Mouse (Mus musculus) heart, embryonic 16.5 days (tissue): ENCODE data around the gene Dnm3. TPM values are rescaled to one million over a fixed set of nuclear protein-coding genes. Genes with fewer than 3 reads are reported as not detected.

Experiments
- ATAC-seq: fragments of 200-750 bp; cut with Nextera tagmentation; replicated peaks from 2 replicates; pipeline ENCODE4 v1.8.0; 2017; ENCODE audit warnings: moderate number of reproducible peaks; ENCODE audit not compliant: insufficient read depth, low FRiP score; ENCODE audit errors: extremely low read depth
- H3K27ac ChIP-seq: fragments of 300-500 bp; sonication (generic); 2 replicates; pipeline ENCODE4 v1.5.1; 2014; ENCODE audit warnings: mild to moderate bottlenecking, low read length, control low read depth, moderate library complexity
- H3K27me3 ChIP-seq: fragments of 300-500 bp; sonication (generic); 2 replicates; pipeline ENCODE4 v1.6.1; 2014; ENCODE audit warnings: low read length, mixed read lengths; ENCODE audit not compliant: control insufficient read depth, insufficient read depth
- H3K36me3 ChIP-seq: fragments of 300-500 bp; sonication (generic); 2 replicates; pipeline ENCODE4 v1.6.1; 2014; ENCODE audit not compliant: control insufficient read depth, insufficient read depth
- H3K4me1 ChIP-seq: fragments of 300-500 bp; sonication (generic); 2 replicates; pipeline ENCODE4 v1.6.1; 2014; ENCODE audit warnings: low read length, mixed read lengths; ENCODE audit not compliant: control insufficient read depth, insufficient read depth
- H3K4me2 ChIP-seq: fragments of 300-500 bp; sonication (generic); 2 replicates; pipeline ENCODE4 v1.6.1; 2014; ENCODE audit warnings: low read depth, mild to moderate bottlenecking, control low read depth, low read length
- H3K4me3 ChIP-seq: fragments of 300-500 bp; sonication (generic); 2 replicates; pipeline ENCODE4 v1.5.1; 2014; ENCODE audit warnings: mild to moderate bottlenecking, control low read depth, low read length
- H3K9ac ChIP-seq: fragments of 300-500 bp; sonication (generic); 2 replicates; pipeline ENCODE4 v1.6.1; 2014; ENCODE audit warnings: low read length, control low read depth
- H3K9me3 ChIP-seq: fragments of 300-500 bp; sonication (generic); replicated peaks from 2 replicates; pipeline ENCODE4 v1.6.1; 2016; ENCODE audit warnings: low read length; ENCODE audit not compliant: control insufficient read depth
- WGBS: fragments of 180-500 bp; shearing (Covaris S2); extraction: QIAGEN DNeasy Blood & Tissue Kit; methylation state at CpG from one replicate; pipeline ENCODE4 v1.1.7; 2014; 5-methylcytosine and 5-hydroxymethylcytosine counted together
- polyA plus RNA-seq: library from polyadenylated mRNA; unstranded; fragments of >200 nt; fragmentation: Nextera tagmentation; extraction: Ambion mirVana; gene quantifications from 2 replicates; pipeline ENCODE4 v1.2.1, GENCODE M21; 2015

The Dnm3 gene
- polyA plus RNA-seq, 1 experiment from 2014 or later, result 2.0 TPM

DNA sequence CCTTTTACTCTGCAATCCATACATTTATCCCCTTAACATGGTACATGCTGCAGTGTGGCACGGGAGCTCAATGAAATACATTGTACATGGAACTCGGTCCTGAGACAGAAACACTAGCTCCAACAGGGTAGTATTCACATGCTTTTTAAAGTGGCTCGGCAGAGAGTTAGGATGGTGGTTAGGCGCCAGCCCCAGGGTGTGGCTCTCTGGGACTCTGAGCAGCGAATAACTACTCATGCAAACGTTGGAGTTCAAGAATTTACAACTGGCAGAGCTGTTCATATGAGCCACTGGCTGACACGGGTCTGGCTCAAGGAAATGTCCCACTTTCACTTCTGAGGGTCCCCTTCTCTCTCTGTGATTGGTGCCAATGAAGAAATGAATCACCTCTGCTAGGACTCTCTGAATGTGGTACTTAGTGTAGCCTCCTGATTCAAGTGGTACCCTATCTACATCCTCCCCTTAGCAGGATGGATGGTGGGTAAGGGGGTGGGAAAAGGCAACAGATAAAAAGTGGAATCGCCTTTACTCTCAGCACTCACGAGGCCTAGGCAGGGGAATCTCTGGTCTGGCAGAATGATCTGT lies 438.7 kb downstream of the Dnm3 start:
- Histone ChIP-seq H3K4me1 (peaks cover 26% of the 10 kb centered on the region), H3K9ac (no peak overlapping the region), H3K4me3 (no peak overlapping the region), H3K27me3 (no peaks in the 10 kb centered on the region), H3K4me2 (no peak overlapping the region), H3K9me3 (no peaks in the 10 kb centered on the region), H3K27ac (peak overlapping the region; percentile 82), H3K36me3 (no peaks in the 10 kb centered on the region)
- no peak for ATAC-seq
- WGBS, result 47% methylated on average over 9 of the region's 9 CpGs

DNA sequence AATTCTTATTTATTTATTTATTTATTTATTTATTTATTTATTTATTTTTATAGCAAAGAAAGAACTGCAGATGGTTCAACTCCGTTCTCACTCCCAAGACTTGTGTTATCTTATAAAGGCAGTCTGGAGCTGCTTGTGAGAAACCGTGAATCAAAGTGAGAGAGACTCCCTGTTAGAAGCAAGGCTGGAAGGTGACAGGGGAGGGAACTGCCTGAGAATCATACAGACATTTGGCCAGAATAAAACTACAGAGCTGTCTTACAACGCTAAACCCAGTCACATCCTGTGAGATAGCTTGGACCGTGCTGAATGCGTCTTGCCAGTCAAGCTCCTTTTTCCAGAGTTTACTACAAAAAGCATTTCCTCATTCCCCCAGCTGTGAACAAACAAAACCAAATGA lies 439.4 kb downstream of the Dnm3 start:
- WGBS, result 47% methylated on average over 5 of the region's 5 CpGs
- 0 out of 2 replicates have a peak, but pooled peaks have one; percentile 30 for ATAC-seq
- no peak overlapping the region for H3K9ac ChIP-seq

DNA sequence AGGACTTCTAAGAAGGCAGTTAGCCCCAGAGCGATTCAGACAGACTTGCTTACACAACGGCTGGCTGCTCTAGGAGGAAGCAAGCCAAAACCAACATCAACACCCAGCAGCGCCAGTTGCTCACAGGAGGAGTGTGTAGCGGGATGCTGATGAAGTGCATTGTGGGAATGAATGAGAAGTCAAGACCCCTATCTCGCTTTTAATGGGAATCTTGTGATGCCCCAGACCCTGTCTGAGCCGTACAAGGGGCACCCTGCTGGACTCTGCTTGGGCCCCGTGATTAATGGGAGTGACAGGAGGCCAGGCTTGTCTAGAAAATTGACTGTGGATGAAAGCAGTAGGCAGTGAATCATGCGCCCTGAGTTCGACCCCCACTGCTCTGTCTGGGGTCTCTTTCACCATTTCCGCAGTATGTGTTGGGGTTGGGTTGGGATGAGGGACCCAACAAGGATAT lies 439.8 kb downstream of the Dnm3 start:
- H3K36me3 ChIP-seq, result no peaks in the 10 kb centered on the region
- peaks cover 26% of the 10 kb centered on the region for H3K4me1 ChIP-seq
- ATAC-seq, result peak; percentile 63; the same call in 1 of the 2 replicates
- H3K27ac ChIP-seq, result peak overlapping the region; percentile 82
- no peaks in the 10 kb centered on the region for H3K27me3 ChIP-seq
- H3K4me3 ChIP-seq, result no peak overlapping the region
- no peak overlapping the region for H3K9ac ChIP-seq
- 55% methylated on average over 10 of the region's 10 CpGs for WGBS
- no peaks in the 10 kb centered on the region for H3K9me3 ChIP-seq
- H3K4me2 ChIP-seq, result peak overlapping the region; percentile 36

More for the DNA sequence above, 439.4 kb downstream of the Dnm3 start:
- peaks cover 26% of the 10 kb centered on the region for H3K4me1 ChIP-seq
- peak overlapping the region; percentile 82 for H3K27ac ChIP-seq
- no peak overlapping the region for H3K4me3 ChIP-seq
- no peaks in the 10 kb centered on the region for H3K36me3 ChIP-seq
- H3K9me3 ChIP-seq, result no peaks in the 10 kb centered on the region
- no peaks in the 10 kb centered on the region for H3K27me3 ChIP-seq
- no peak overlapping the region for H3K4me2 ChIP-seq

DNA sequence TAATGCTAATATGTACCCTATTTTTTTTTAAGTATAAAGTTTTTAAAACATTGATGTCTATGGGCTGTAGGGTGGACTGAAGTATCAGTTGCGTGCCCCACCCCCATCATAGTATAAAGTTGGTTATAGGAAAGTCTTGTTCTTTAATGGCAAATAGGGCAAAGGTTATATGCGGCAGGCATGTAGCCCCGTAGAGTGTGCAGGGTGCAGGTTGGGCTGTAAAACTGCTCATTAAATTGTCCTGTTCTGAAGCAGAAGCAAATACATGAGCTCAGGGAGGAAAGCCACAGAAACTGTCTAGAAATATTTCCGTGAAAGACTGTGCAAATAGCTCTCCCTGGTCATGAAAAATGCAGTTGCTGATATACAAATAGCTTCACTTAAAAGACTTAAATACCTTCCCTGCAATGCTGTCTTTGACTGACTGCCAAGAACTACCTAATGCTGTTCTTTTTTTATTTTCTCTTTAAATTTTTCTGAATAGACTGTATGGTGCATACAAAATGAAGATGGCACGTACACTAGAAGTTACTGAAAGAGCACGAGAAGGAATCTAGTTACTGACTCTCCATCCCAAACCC lies 440.6 kb downstream of the Dnm3 start:
- H3K9ac ChIP-seq, result no peak overlapping the region
- no peak for ATAC-seq
- 52% methylated on average over 6 of the region's 6 CpGs for WGBS
- peaks cover 26% of the 10 kb centered on the region for H3K4me1 ChIP-seq
- H3K4me3 ChIP-seq, result no peak overlapping the region
- no peaks in the 10 kb centered on the region for H3K9me3 ChIP-seq
- H3K27ac ChIP-seq, result peak overlapping the region; percentile 82
- no peaks in the 10 kb centered on the region for H3K27me3 ChIP-seq
- peak overlapping the region; percentile 36 for H3K4me2 ChIP-seq
- H3K36me3 ChIP-seq, result no peaks in the 10 kb centered on the region

DNA sequence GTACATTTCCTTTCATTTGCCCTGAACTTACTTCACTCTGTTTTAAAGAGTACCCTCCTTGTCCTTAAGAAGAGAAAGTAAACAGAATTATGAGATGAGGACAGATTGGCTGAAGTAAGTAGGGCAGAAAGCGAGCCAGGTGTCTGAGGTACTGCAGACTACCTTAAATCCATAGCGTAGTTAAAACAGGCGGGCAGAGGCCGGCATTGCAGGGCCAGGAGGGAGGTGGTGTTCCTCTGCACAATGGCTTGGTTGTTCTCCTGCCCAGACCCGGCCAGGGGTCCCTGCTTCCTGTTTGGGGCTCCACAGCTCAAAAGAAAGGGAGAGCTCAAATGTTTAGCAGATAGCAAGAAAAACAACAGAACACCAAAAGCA lies 441.4 kb downstream of the Dnm3 start:
- peaks cover 26% of the 10 kb centered on the region for H3K4me1 ChIP-seq
- H3K4me2 ChIP-seq, result no peak overlapping the region

DNA sequence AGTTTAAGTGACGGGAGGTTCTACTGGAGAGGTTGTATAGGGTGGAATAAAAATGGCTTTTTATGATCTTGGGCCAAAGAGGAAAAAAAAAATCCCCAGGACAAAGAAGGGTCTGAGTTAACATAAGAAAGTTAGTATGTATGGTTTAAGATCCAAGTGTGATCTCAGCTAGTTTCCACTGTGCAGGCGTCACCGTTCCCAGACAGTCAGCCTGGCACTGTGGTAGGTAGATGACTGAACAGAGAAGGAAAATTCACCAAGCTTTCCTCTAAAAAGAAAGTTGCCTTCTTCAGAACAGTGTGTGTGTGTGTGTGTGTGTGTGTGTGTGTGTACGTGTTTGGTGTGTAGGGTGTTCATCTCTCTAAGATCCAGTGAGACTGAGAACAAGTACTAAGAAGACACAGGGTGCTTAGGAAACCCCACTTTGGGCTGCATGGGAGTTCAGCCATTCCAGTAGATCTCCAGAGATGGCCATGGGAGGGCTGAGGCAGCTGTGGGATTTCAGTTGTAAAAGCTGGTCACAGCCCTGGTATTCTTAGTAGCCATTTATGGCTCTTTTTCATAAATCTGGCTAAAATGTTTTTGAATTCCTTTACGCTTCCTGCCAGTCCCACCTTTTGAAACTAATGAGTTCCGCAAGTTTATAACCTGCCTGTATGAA lies 441.9 kb downstream of the Dnm3 start:
- WGBS, result 73% methylated on average over 6 of the region's 6 CpGs
- Histone ChIP-seq H3K9ac (no peak overlapping the region), H3K4me1 (peaks cover 24% of the 10 kb centered on the region), H3K27me3 (no peaks in the 10 kb centered on the region), H3K9me3 (no peaks in the 10 kb centered on the region), H3K4me2 (no peak overlapping the region), H3K27ac (peak overlapping the region; percentile 74), H3K4me3 (no peak overlapping the region), H3K36me3 (no peaks in the 10 kb centered on the region)
- no peak for ATAC-seq

More for the DNA sequence above, 441.4 kb downstream of the Dnm3 start:
- peak overlapping the region; percentile 74 for H3K27ac ChIP-seq
- H3K4me3 ChIP-seq, result no peak overlapping the region
- no peaks in the 10 kb centered on the region for H3K9me3 ChIP-seq
- H3K36me3 ChIP-seq, result no peaks in the 10 kb centered on the region
- no peaks in the 10 kb centered on the region for H3K27me3 ChIP-seq
- WGBS, result 40% methylated on average over 5 of the region's 5 CpGs
- ATAC-seq, result no peak
- no peak overlapping the region for H3K9ac ChIP-seq

DNA sequence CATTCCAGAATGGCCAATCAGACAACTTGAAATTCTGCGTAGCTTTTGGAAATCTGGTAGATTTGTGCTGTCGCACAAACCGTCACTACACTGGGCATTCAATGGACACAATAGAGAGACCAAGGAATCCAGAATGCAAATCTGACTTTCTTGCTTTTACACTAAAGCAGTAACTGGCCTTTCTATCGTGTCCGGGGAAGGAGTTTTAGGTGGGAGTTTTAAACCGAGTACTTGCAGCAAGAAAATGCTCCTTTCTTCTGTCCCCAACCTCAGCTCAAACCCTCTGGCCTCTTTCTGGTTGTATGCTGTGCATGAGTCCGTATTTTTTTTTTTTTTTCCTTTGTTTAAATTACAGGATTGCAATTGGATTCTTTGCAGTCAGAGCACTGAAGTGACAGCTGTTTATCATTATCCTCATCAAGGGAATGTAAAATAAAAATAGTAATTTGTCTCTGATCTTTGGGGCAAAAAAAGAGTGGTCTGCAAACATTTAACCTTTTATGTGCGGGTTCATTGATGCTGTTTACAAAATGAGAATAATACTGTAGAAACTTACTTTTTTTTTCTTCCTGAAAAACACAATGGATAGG lies 454.1 kb downstream of the Dnm3 start:
- Histone ChIP-seq H3K27ac (no peak overlapping the region), H3K4me1 (peaks cover 8% of the 10 kb centered on the region; the same call in 1 of the 2 replicates), H3K4me2 (no peak overlapping the region), H3K27me3 (no peaks in the 10 kb centered on the region), H3K4me3 (no peak overlapping the region), H3K9me3 (no peaks in the 10 kb centered on the region), H3K36me3 (no peaks in the 10 kb centered on the region), H3K9ac (no peak overlapping the region)
- 68% methylated on average over 8 of the region's 8 CpGs for whole genome bisulfite sequencing
- no peak for ATAC-seq

DNA sequence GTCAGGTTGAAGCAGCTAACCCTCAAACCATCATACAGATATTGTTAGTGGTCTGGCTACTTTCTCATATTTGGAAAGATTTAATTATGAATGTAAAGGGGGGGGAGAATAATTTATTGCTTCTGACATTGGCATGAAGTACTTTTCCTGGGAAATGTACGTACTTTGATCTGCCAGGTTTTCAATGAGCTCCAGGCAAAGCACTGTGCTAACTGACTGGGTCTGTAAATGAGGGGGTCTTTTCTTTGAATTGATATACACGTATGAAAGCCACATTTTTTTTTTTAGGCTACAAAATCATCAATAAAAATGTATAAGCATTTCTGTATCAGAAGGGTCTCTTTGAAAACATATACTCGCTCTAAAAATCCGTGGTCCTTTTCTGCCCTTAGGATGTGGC lies 457.1 kb downstream of the Dnm3 start:
- H3K27ac ChIP-seq, result no peak overlapping the region

DNA sequence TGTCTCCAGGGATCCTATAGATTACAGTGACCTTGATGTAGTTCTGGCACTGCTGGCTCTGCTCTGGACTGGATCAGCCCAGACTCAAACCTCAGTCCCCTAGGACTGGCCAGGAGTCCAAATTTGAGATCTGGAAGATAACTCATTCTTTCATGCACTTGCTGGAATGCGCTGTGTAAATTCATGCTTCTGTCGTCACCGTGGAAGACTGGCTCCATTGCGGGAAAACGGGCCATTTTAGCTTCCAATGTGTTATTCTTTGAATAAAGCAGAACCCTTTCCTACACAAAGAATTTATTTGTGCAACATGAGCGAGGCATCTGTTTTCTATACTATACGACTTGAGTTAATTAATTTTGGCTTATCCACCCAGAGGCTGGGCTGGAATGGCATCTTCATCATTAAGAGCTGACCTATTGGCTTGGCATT lies 457.5 kb downstream of the Dnm3 start:
- ATAC-seq, result 0 out of 2 replicates have a peak, but pooled peaks have one; percentile 23
- H3K27me3 ChIP-seq, result no peaks in the 10 kb centered on the region
- H3K4me2 ChIP-seq, result no peak overlapping the region
- H3K4me3 ChIP-seq, result no peak overlapping the region
- no peaks in the 10 kb centered on the region for H3K9me3 ChIP-seq
- H3K27ac ChIP-seq, result no peak overlapping the region
- no peak overlapping the region for H3K9ac ChIP-seq
- 76% methylated on average over 7 of the region's 7 CpGs for WGBS
- H3K4me1 ChIP-seq, result peaks cover 8% of the 10 kb centered on the region; the same call in 1 of the 2 replicates
- no peaks in the 10 kb centered on the region for H3K36me3 ChIP-seq

More for the DNA sequence above, 457.1 kb downstream of the Dnm3 start:
- Histone ChIP-seq H3K36me3 (no peaks in the 10 kb centered on the region), H3K9ac (no peak overlapping the region), H3K9me3 (no peaks in the 10 kb centered on the region), H3K4me3 (no peak overlapping the region), H3K4me2 (no peak overlapping the region), H3K27me3 (no peaks in the 10 kb centered on the region), H3K4me1 (peaks cover 8% of the 10 kb centered on the region; the same call in 1 of the 2 replicates)
- 82% methylated on average over 4 of the region's 4 CpGs for WGBS
- ATAC-seq, result no peak
